Mouse (Mus musculus): ENCODE measurements at regions not wholly inside any gene's neighbourhood (a gene's known extent, or its start where the extent isn't known, plus 50 kb on each side); places are given as distances from the start of the nearest gene placed in this dataset.

GRCm38 (mm10) chr6:93041041-93041440 is 97.7 kb upstream of the Adamts9 start:
- no peak for DNase-seq (ENCODE audit: low spot score in 2 of 2)

GRCm38 (mm10) chr6:93031812-93032330 is 88.6 kb upstream of the Adamts9 start:
- no peak for DNase-seq (ENCODE audit: low spot score in 2 of 2)

GRCm38 (mm10) chr6:93026068-93027022 is 83.1 kb upstream of the Adamts9 start:
- no peak for DNase-seq (ENCODE audit: low spot score in 2 of 2)

- DNase-seq (ENCODE audit: low spot score in 2 of 2), result no peak
Measured at GRCm38 (mm10) chr6:93014534-93014933, 71.2 kb upstream of the Adamts9 start.

- no peak for DNase-seq (ENCODE audit: low spot score in 2 of 2)
Measured at GRCm38 (mm10) chr6:93011906-93012305, 68.6 kb upstream of the Adamts9 start.

- DNase-seq (ENCODE audit: low spot score in 2 of 2), result no peak
Measured at GRCm38 (mm10) chr6:93004587-93005240, 61.4 kb upstream of the Adamts9 start.

- no peak for DNase-seq (ENCODE audit: low spot score in 2 of 2)
Measured at GRCm38 (mm10) chr6:93003812-93004211, 60.5 kb upstream of the Adamts9 start.

GRCm38 (mm10) chr6:92993647-92994046 is 50.4 kb upstream of the Adamts9 start:
- no peak for DNase-seq (ENCODE audit: low spot score in 2 of 2)
